Mouse (Mus musculus) layer of hippocampus, postnatal 36 days (tissue): ENCODE measurements around the gene Tbr1. TPM values are rescaled to one million over a fixed set of nuclear protein-coding genes. Genes with fewer than 3 reads are reported as not detected.

Experiments
- DNase-seq, 2 experiments: peaks; one replicate each; pipeline ENCODE4 v3.0.0; 2022
- microRNA-seq, 2 experiments: library from miRNA; unstranded; fragments of <30 nt; microRNA quantifications; one replicate each; pipeline ENCODE4 v1.2.0; 2021
- total RNA-seq, 2 experiments: library from RNA; stranded (reverse); gene quantifications; 2 replicates each; pipeline ENCODE4 v1.2.3; 2021

The Tbr1 gene
- total RNA-seq, 2 experiments from 2014 or later, result 41.2 to 41.8 TPM

GRCm38 (mm10) chr2:61811507-61812421 is 9.0 kb downstream of the Tbr1 start:
- DNase-seq, result no peak

- no peak for DNase-seq
These were observed 9.8 kb downstream of the Tbr1 start for GRCm38 (mm10) chr2:61812536-61812935.

GRCm38 (mm10) chr2:61813106-61813505 is 10.4 kb downstream of the Tbr1 start:
- no peak for DNase-seq

GRCm38 (mm10) chr2:61813521-61813920 is 10.8 kb downstream of the Tbr1 start:
- DNase-seq, result no peak

DNA sequence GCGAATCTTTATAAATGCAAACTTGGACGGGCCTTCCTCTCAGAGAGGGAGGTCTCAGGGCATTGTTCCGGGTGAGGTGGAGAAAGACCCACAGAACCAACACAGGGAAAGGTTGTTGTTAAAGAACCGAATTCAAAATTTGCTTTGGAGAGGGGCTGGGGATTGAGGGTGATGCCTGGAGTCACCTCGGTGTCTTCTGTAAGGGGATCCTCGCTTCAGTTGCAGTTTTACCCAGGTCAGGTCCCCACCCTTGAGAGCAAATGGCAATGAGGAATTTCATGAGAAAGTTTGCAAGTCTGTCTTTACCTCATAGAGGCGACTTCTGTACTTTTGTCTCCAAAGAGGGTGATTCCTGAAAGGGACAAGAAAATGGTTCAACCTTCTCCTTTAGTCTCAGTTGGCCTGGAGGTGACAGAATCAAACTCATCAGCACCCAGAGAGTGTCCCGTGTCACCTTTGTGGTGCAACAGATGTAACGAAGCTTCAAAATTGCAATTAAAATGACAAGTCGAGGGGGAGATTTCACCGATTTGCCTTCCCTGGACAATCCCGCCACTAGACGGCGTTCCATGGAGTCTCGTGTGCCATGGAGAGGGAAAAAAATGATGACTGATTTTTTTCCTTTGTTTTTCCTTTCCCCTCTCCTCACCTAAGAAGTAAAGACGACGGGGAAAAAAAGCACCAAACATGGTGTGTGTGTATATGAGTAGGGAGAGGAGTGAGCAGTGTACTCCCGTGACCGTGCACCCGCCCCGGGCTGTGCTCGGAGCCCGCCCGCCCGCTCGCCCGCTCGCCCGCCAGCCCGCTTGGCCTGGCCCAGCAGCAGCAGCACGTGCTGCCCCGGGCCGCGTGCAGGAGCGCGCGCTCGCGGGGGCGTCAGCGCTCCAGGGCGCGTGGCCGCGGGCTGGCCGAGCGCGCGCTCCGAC is 12.1 kb downstream of the Tbr1 start:
- DNase-seq, result peak in 1 of 2 experiments; percentile 42

GRCm38 (mm10) chr2:61815583-61816313 is 13.0 kb downstream of the Tbr1 start:
- peak in 1 of 2 experiments; percentile 50 for DNase-seq

DNA sequence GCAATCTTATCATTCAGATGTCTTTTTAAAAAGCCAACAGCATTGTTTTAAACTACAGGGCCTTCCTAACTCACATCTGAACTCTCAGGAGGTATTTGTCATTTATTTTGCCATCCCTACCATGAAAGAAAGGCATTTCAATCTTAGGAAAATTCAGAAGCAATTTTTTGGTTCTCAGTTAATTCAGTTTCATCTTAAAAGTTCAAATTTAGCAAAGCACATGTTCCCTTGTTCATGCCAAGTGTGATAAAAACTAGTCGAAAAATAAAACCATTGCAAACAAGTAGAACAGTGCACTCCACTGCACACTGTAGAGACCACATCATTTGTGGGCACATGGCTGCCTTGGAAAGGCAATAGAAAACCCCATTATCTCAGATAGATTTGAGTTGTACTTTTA is 15.5 kb downstream of the Tbr1 start:
- DNase-seq, result no peak

DNA sequence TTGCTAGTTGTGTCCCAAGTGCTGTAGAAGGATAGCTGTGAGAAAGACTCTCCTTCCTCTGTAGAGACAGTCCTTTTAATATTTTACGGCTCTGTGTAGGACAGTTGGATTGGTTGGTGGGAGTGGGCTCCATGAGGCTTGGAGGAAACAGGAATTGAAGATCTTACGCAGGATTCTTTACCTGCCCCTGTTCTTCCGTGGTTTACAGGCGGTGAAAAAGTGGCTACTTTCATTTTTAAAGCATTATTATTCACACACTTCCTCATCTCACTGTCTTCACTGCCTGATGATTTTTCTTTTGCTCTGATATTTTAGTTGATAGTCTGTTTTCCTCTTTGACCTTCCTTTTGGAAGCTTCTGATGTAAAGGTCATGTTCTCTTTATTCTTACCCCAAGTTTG is 17.5 kb downstream of the Tbr1 start:
- no peak for DNase-seq

GRCm38 (mm10) chr2:61823426-61824140 is 20.9 kb downstream of the Tbr1 start:
- no peak for DNase-seq

GRCm38 (mm10) chr2:61837243-61837806 is 34.6 kb downstream of the Tbr1 start:
- DNase-seq, result no peak

Small RNA genes lying within 50 kb of the gene (microRNA-seq; reads per million reads assigned to microRNA genes)
- 0 reads per million in 2 experiments for gene Gm22403

Other genes starting within 250 kb of the Tbr1 start
- gene Tank, start 224.3 kb upstream of the Tbr1 start, total RNA-seq, result 10 to 100 TPM; 27.9 to 31.2 TPM
- gene Psmd14, start 91.2 kb upstream of the Tbr1 start, total RNA-seq, result 100 to 1,000 TPM; 119 to 124 TPM
- gene Slc4a10, start 243.5 kb downstream of the Tbr1 start, total RNA-seq, result 100 to 1,000 TPM; 216 to 220 TPM